Mouse (Mus musculus) G1E-ER4 (cell line): ENCODE data around the gene Moap1. TPM values are rescaled to one million over a fixed set of nuclear protein-coding genes. Genes with fewer than 3 reads are reported as not detected.

ENCODE experiments used
- GATA1 ChIP-seq: IDR thresholded peaks from one replicate; pipeline ENCODE4 v1.8.0; 2012; ENCODE audit warnings: low read length, inconsistent platforms
- polyA plus RNA-seq: library from polyadenylated mRNA; stranded (reverse); fragments of >175 nt; gene quantifications from 2 replicates; pipeline ENCODE4 v1.2.3, GENCODE M21; 2012

Moap1 gene
- 2.3 and 2.4 TPM in 2 replicates for polyA plus RNA-seq

- no peak for TF ChIP-seq GATA1
Measured at GRCm38 (mm10) chr12:102743589-102744574, at the start of gene Moap1, which contains the start of gene Tmem251. Moap1 (minus strand) TSS chr12:102743661. Tmem251 (plus strand) TSS chr12:102743762.

GRCm38 (mm10) chr12:102787927-102788326 is 44.5 kb upstream of the Moap1 start:
- TF ChIP-seq GATA1 = no peak

GRCm38 (mm10) chr12:102785593-102785985 is 42.1 kb upstream of the Moap1 start:
- no peak for TF ChIP-seq GATA1

GRCm38 (mm10) chr12:102784899-102785592 is 41.6 kb upstream of the Moap1 start:
- TF ChIP-seq GATA1 = no peak

GRCm38 (mm10) chr12:102782841-102783240 is 39.4 kb upstream of the Moap1 start:
- no peak for TF ChIP-seq GATA1

- TF ChIP-seq GATA1 = no peak
Measured at GRCm38 (mm10) chr12:102779452-102779851, 36.0 kb upstream of the Moap1 start.

- no peak for TF ChIP-seq GATA1
Measured at GRCm38 (mm10) chr12:102778151-102778550, 34.7 kb upstream of the Moap1 start.

GRCm38 (mm10) chr12:102776035-102776434 is 32.6 kb upstream of the Moap1 start:
- no peak for TF ChIP-seq GATA1

- TF ChIP-seq GATA1 = no peak
Measured at GRCm38 (mm10) chr12:102772676-102773075, 29.2 kb upstream of the Moap1 start.

- no peak for TF ChIP-seq GATA1
Measured at GRCm38 (mm10) chr12:102771601-102772000, 28.1 kb upstream of the Moap1 start.

GRCm38 (mm10) chr12:102769000-102769399 is 25.5 kb upstream of the Moap1 start:
- TF ChIP-seq GATA1 = no peak

GRCm38 (mm10) chr12:102763696-102764095 is 20.2 kb upstream of the Moap1 start:
- no peak for TF ChIP-seq GATA1

- no peak for TF ChIP-seq GATA1
Measured at GRCm38 (mm10) chr12:102761668-102762067, 18.2 kb upstream of the Moap1 start.

GRCm38 (mm10) chr12:102758936-102759335 is 15.5 kb upstream of the Moap1 start:
- TF ChIP-seq GATA1 = no peak

GRCm38 (mm10) chr12:102758403-102758756 is 14.9 kb upstream of the Moap1 start, which contains the start of gene Gm20604:
Gm20604 (minus strand) TSS chr12:102758672.
- no peak for TF ChIP-seq GATA1

GRCm38 (mm10) chr12:102757689-102758402 is 14.4 kb upstream of the Moap1 start, which contains the start of the genes Gm28051, Gon7 and Ubr7:
Gm28051 (minus strand) TSS chr12:102757765.
Gon7 (minus strand) TSS chr12:102757803.
Ubr7 (plus strand) TSS chr12:102757967.
- TF ChIP-seq GATA1 = no peak
